Mouse (Mus musculus) mature B cell (primary cell): ENCODE results near the gene Epha1.

Experiments
- in situ Hi-C: fragments of 300-500 bp; cut with MboI; formaldehyde crosslinking; loops from 2 replicates; pipeline ENCODE4 v1.14.3; 2019

The Epha1 gene

DNA sequence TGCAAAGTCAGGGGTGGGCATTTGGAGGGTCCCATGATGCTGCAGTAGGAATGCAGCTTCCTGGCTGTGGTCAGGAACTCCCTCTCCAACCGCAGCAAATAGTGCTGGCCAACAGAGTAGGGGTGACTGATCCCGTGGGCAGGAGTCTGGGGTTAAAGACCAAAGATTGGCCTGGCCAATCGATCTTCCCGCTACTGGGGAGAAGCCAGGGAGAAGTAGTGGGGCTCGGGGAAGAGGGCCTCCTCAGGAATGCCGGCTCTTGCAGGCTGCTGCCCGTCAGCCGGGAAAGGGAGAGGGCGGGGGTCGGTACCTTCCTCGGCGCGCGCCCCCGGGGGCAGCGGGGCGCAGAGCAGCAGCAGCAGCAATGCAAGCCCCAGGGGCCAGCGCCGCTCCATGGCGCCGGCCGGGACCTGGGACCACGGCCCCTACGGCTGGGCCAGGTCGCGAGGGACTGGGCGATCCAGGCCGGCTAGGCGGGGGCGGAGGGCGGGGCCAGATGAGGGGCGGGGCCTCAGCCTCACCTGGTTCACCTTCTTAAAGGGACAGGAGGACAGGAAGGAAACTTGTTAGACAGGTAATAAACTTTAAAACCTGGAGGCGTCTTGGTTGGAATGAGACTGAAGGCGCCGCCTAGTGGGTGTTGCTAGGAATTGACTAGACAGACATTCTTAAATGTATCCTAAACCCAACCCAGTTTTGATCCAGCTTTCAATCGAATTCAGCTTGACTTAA lies at the start of gene Epha1:
Gene Epha1, minus strand, starts transcription at position 453 of the 732 bp plus-strand sequence.
- in situ Hi-C loops: no loop called here

DNA sequence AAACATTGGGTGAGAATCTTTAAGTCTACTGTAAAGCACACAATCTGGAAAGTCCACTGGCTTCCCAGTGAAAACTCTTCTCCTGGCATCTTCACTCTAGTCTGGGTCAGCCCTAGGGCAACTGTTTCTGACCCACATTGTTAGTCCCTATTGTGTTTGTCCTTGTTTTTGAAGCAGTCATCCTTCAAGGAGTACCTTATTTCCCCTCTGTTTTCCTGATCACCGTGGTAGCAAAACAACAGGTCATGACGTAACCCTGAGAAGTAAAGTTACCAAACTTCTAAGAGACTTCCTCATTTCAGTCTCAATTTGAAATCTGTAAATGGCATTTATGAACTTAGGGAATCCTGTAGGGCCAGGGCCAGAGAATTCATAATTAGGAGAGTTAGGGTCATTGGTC lies 48.4 kb upstream of the Epha1 start:
- in situ Hi-C loops: no loop called here

DNA sequence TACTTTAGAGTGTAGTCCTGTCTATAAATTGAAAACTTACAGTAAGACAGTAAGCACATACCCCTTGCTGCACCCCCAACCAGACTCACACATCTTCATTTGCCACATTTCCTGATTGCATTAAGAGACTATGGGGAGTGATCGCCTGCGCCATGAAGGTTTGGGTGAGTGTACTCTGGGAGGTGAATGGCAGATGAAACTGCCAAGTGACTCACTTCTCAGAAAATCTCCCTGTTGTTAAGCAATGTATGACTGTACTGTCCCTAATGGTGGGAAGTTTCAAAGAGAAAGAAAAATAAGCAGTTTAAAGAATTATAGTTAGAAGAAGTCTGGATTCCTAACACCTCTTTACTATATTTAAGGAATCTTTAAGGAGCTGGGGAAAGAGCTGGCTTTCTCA lies 46.4 kb upstream of the Epha1 start:
- in situ Hi-C loops: no loop called here

DNA sequence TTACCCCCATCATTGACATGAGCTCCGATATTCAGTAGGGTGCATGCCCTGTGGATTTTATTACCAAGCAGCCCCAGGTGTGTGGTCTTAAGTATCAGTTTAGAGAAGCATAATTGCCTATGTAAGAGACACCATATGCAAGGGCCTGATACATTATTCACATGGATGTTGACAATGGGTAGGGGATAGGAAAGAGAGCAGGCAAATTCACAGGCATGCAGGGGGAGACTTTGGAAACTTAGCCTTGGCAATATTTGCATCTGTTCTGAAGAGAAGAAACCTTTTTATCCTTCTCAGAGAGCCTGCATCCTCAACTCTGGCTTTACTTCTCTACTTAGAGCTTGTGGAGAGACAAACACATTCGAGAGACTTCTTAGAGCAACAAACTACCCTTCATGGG lies 32.1 kb upstream of the Epha1 start, which contains the start of gene Tas2r135:
Gene Tas2r135, plus strand, starts transcription at position 301 of the 400 bp plus-strand sequence.
- in situ Hi-C loops: no loop called here

DNA sequence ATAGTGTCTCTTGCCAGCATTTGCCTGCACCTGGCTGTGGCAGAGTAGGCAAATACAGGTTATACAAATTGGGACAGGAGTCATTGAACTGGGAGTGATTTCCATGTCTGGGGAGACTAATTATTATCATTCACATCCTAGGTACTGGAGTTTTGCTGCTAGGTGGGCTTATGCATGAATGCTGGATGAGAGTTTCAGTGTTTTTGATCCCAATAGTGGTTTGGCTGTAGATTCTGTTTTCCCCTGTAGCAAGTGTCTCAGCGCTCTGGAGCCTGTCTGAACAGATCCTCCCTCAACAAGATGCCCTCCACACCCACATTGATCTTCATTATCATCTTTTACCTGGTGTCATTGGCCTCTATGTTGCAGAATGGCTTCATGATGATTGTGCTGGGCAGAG lies 26.9 kb upstream of the Epha1 start, which contains the start of gene Tas2r143:
Gene Tas2r143, plus strand, starts transcription at position 301 of the 400 bp plus-strand sequence.
- in situ Hi-C loops: no loop called here

DNA sequence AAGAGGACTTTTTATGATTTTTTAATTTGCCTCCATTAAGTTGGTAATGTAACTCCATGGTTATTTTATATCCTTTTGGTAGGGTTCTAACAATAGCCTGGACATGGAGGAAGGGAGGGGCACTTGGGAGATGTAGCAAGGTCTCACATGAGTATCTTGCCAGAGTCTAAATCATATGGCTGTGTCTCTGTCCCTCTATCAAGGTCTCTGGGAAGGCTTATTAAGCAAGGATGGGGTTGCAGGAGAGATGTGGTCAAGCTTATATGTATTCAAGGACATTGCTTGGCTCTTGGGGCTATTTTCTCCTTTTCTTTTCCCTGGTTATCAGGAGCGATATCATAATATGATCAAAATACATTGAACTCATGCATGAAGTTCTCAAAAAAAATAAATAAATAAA lies 25.9 kb upstream of the Epha1 start:
- in situ Hi-C loops: no loop called here

DNA sequence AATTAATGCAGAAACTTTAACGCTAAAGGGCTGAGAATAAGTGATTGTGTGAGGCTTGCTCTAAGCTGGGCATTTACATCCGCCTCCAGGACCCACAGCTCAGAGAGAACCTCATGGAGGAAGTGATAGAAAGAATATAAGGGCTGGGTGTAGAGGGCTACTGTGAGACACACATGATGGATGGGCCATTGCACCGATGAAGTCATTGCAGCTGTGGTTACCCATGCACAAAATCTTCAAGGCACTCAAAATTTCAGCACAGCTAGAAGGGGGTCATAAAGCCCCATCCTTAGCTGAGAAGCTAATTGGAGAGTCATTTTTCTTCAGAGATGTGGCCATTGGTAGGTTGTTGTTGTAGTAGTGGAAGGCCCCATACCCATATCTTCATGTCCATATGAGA lies 25.2 kb upstream of the Epha1 start:
- in situ Hi-C loops: no loop called here

DNA sequence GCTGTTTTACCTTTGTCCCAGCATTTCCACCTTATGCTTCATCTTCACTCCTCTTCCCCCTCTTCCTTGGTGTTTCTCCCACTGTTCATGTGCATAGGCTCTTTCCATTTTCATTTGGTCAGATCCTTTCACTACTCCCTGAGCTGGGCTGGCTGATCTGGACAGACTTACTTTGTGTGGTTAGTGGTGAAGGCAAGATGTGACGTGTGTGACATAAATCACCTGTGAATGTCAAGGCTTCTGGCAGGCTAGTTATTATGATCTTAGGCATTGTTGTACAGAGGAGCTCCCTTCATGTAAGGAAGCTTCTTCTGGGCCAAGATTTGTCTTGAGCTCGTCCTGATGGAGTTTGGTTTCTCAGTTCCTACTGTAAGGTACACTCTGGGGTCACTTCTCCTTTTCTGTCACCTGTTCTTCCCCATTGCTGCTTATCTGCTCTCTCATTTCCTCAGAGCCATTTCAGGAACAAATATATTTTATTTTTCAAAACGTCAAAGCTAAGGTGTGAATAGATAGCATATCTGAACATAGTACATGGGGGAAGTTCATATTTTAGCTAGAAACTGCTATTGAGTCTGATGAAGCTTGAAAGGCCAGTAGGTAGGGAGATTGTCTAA lies 24.1 kb upstream of the Epha1 start:
- in situ Hi-C loops: no loop called here

DNA sequence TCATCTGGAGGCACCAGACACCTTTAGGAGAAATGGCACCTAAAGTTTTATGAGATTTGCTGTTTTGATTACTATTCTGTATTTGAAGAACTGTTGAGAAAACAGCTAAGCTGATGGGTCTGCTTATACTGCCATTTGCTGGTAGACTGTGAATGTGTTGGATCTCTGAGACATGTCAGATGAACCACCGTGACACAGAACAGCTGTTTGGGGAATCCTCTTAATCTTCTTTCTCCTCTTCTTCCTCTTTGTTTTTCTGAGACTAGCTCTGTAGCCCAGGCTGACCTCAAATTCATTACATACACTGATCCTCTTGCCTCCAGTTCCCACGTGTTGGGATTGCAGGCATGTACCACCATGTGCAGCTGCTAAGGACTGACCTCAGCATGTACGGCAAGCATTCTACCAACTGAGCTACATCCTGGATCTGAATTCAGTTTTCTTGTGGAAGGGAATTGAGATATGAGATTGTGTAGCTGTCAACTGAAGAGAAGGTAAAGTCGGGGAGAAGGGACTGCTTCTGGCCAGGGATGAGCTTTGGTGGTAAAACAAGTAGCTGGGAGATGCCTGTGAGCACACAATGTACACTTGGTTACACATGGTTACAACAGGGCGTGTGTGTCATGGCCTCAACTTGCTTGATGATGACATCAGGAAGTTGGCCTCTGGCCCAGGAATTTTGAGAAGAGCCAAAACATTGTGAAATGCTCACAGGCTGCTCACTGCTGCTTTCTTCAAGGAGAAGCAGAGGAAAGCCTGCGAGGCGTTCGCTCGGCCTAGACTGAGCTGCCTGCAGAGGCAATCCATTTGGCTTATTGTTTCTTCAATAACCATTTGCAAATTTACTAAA lies 23.1 kb upstream of the Epha1 start:
- in situ Hi-C loops: no loop called here

DNA sequence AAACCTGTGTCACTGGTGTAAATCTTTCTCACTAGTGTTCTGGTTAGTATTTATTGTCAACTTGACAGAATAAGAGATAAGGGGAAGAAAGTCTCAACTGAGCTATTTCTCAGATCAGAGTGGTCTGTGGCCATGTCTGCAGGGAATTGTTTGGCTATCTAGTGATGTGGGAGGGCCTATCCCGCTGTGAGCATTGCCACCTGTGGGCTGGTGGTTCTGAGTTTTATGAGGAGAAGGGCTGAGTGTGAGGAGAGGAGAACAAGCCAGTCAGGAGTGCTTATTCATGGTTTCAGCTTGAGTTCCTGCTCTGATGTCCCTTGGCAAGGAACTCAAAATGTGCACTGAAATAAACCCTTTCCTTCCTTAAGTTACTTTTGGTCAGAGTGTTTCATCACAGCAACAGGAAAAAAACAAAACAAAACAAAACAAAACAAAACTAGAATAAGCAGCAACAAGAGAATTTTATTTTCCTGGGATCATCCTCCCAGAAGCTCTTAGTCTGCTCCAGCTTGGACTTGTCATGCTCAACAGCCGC lies 18.8 kb upstream of the Epha1 start:
- in situ Hi-C loops: no loop called here

DNA sequence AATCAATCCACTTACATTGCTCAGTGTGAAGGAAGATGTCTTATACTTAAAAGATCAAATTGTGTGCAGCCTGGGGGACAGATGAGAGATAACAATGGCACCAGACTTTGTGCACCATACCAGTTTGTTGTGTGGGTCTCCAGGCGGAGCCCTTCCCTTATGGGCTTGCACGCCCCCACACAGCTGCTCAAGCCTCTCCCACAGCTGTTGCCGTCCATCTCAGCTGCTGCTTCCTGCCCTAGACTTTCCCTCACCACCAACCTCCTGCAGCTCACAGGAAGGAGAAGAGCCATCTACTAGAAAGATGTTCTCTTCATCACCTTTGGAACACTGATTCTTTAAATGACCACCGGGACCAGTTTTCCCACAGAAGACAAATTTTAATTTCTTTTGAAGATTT lies 12.6 kb upstream of the Epha1 start:
- in situ Hi-C loops: no loop called here

DNA sequence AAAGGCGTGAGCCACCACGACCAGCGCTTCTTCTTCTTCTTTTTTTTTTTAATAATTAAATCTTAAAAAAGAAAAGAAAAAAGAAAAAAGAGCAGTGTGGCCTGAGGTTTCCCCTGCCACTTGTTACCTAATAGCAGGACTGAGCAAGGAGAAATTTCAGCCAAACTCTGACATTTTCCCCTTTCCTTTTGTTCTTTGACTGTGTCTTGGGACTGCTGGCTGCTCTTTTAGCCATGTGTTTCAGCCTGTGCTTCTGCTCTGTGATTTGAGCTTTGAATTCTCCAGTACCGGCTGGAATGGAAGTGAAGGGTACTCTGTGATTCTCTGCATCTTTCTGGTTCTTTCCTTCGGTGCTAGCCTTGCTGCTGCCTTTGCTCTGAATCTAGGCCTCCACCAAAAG lies 10.3 kb upstream of the Epha1 start:
- in situ Hi-C loops: no loop called here

DNA sequence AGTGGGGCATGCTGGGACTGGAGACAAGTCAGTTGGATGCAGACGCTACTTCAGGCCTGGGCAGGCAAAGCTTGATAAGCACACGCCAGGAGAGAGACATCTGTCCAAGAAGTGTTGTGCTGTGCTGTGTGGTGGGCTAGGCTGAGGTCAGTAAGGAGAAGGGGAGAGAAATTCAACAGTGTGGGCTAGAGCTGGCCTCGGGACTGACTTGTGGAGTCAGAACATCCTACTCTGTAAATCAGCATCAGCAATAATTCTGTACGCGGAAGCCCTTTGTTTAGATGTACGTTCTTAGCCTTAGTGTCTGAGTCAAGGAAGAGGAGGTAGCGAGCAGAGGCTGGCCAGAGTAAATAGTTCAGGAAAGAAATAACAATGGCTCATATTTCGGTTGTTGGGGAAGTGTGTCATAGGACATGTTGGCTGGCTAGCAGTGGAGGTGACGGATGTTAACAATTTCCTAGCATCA lies 8.9 kb upstream of the Epha1 start:
- in situ Hi-C loops: no loop called here

DNA sequence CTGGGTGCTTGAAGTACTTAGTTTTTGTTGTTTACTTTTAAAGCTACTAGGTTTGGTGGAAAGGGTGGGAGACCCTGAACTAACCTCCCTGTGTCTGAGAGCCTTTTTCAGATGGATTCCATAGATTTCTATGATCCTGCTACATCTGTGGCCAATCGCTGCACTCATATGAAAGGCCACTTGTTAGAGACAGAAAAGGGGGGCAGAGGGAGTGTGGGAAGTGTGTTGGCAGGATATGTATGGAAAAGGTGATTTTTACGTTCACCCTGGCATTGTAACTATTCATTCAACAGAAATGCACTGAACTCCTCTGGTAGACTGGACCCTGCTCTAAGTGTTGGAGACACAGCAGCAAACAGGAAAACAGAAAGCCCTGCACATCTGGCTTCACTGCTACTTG lies 8.2 kb upstream of the Epha1 start:
- in situ Hi-C loops: no loop called here

DNA sequence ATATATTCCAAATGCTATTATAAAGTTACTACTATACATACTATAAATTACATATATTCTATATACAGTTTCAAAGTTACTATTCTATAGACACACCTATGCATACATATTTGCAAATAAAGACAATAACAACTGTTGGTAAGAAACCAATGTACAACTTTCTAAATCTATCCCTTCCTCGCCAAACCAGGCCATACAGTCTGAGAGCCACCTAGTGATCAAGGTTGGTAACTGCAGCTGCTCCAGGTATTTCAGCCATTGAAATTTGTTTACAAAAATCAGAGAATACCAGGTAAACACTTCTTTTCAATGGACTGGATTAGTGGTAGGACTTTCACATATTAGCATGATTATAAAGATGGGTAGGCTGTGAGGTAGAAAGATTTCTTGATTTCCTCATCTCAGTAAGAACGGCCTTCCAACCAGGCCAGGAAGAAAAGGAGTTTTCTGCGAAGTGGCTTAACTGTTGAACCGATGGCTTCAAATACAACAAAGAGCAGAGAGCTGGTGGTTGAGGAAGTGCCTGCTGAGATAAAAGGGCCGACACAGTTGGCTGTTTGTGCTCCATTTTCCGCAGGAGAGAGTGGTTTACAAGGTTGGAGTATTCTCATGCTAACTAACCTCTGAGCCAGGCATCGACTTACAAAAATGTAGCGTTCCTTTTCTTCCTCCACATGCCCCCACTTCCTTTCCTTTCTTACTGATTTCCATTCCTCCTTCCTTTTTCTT lies 7.5 kb upstream of the Epha1 start:
- in situ Hi-C loops: no loop called here

DNA sequence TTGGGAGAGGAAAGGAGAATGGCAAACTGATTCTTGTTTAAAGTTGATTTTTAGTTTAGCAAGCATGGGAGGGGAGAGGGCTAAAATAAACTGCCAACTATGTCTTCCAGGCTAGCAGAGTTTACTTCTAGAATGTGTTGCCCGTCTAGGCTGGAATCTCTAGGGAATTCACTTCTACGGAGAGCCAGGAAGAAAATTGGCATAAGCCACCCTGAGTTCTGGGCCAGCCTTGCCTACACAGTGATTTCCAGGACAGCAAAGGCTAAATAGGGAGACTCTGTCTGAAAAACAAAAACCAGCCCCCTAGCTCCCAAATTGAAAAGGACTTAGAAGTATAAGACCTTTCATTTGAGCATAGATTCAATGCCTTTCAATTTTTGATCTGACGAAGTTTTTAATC lies 6.5 kb upstream of the Epha1 start:
- in situ Hi-C loops: no loop called here

DNA sequence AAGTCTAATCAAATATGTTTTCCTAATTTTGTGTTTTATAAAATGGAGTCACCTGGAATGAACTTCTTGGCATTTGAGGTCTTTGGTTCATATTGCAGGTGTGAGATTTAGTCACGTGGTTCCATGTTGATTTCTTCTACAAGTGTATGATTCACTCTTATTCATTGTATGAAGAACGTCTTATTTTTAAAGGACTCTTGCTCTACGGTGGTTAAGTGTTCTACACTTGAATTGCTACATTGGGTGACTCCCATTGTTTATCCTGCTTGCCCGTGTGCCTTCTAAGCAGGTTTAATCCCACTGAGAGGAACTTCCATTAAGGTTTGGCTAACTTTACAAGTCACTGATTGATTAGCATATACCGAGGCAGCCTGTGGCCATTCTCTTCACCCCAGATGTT lies 4.2 kb upstream of the Epha1 start:
- in situ Hi-C loops: no loop called here

DNA sequence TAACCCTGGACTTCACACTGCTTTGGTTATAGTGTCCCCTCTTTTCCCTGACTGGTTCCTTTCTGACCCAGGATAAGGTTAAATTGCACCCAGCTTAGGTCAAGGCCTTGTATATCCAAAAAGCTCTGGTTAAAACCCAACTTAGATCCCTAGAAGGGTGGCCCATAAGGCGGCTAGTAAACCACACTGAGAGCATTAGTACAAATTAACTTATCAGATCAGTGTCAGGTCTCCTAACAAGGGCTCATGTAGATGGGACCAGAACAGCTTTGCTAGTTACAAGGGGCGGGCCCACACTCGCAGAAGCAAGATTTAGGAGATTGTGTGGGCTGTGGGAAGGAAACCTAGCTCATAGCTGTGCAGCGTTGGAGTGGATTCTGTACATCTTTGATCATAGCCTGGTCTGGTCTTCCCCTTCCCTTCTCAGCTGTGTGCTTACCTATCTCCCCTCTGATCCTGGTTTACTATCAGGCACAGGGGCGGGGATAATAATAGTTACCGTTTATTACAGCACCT lies 3.5 kb upstream of the Epha1 start:
- in situ Hi-C loops: no loop called here

DNA sequence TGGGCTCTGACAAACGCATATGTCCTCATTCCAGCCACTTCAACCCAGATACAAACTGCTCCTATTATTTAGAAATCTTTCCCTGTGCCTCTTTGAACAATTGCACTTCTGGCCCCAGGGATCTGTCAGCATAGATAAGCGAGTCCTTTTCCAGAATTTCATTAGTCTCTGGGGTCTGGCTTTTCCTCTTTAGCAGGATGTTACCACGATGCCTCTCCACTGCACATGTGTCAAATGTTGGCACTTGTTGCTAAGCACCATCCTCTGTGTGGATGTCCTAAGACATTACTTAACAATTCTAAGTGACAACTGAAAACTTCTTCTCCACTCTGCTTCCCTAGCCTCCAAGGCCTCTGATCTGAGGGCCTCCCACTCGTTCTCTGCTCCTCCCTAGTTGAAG lies 2.9 kb upstream of the Epha1 start:
- in situ Hi-C loops: no loop called here

DNA sequence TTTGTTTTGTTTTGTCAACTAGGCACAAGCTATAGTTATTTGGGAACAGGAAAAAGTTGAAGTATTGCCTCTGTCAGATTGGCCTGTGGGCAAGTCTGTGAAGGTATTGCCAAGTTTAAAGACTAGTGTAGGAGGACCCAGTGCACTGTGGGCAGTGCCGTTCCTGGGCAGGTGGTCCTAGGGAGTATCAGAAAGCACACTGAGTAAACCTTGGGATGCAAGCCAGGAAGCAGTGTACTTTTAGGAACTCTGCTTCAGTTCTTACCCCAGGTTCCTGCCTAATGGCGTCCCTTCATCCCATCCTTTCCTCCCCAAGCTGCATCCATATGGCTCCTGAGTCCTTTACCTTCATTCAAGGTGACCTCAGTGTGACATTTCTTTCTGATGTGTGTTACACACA lies 2.1 kb upstream of the Epha1 start:
- in situ Hi-C loops: no loop called here

DNA sequence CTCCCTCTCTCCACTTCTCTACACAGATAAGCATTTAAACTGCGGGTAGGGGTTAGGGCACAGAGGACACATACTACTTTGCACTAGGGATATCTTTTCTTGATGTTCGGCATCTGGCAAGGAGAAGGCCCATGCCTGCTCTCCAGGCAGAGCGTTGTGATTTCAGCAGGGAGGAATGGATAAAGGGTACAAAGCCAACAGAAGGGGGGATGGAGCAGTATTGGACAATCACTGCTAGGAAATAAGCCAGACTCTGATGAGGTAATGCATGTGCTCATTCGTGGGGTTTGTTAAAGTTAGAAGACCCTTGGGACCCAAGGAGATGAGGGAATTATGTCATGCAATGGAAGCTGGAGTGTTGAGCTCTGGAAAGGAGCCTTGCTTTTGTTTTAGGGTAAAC lies 1.6 kb upstream of the Epha1 start:
- in situ Hi-C loops: no loop called here
